Mouse (Mus musculus): ENCODE measurements around the gene Mad1l1. TPM values are rescaled to one million over a fixed set of nuclear protein-coding genes. Genes with fewer than 3 reads are reported as not detected.

Gene Mad1l1
- polyA plus RNA-seq, 1 experiment from 2014 or later, result 32.0 TPM

- Histone ChIP-seq H3K36me3 (ENCODE audit: control insufficient read depth, insufficient read depth, low read length) (no peaks in the 10 kb centered on the region), H3K4me2 (ENCODE audit: low read length) (no peak overlapping the region), H3K27ac (ENCODE audit: low read length) (no peak overlapping the region), H3K27me3 (ENCODE audit: control insufficient read depth, insufficient read depth, low read depth, low read length) (no peaks in the 10 kb centered on the region), H3K4me3 (ENCODE audit: low read depth, low read length) (no peak overlapping the region), H3K9ac (ENCODE audit: low read depth, low read length) (no peak overlapping the region), H3K4me1 (ENCODE audit: control insufficient read depth, insufficient read depth, low read length) (no peaks in the 10 kb centered on the region; the same call in 1 of the 2 replicates), H3K9me3 (replicated peaks; ENCODE audit: control insufficient read depth, low read length, poor library complexity, severe bottlenecking) (no peaks in the 10 kb centered on the region)
- 71% methylated on average over 3 of the region's 3 CpGs for WGBS
- ATAC-seq, result no peak
These were observed 100.2 kb downstream of the Mad1l1 start for GRCm38 (mm10) chr5:140221016-140221650.

DNA sequence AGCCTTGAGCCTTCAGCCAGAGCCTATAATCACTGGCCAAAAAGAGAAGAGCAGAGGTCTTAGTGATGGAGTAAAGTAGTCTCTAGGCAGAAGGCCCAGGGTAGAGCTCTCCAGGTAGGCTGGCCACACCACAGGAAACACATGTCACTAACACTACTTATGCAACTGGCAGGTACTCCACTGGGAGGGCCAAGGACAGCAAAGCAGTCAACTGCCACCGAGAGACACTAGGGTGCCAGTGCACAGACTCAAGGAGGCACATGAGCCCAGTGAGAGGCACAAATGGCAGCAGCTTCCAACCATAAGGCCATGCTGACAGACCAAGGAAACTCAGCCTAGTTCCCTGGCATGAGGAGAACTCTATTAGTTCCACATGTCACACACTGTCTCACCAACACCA lies 102.1 kb downstream of the Mad1l1 start:
- WGBS, result 87% methylated on average over 1 of the region's 1 CpGs
- H3K27ac ChIP-seq (ENCODE audit: low read length), result no peak overlapping the region
- no peaks in the 10 kb centered on the region for H3K36me3 ChIP-seq (ENCODE audit: control insufficient read depth, insufficient read depth, low read length)
- no peaks in the 10 kb centered on the region for H3K27me3 ChIP-seq (ENCODE audit: control insufficient read depth, insufficient read depth, low read depth, low read length)
- no peak for ATAC-seq
- no peaks in the 10 kb centered on the region; the same call in 1 of the 2 replicates for H3K4me1 ChIP-seq (ENCODE audit: control insufficient read depth, insufficient read depth, low read length)
- no peak overlapping the region for H3K9ac ChIP-seq (ENCODE audit: low read depth, low read length)
- H3K4me2 ChIP-seq (ENCODE audit: low read length), result no peak overlapping the region
- H3K4me3 ChIP-seq (ENCODE audit: low read depth, low read length), result no peak overlapping the region
- no peaks in the 10 kb centered on the region for H3K9me3 ChIP-seq (replicated peaks; ENCODE audit: control insufficient read depth, low read length, poor library complexity, severe bottlenecking)

DNA sequence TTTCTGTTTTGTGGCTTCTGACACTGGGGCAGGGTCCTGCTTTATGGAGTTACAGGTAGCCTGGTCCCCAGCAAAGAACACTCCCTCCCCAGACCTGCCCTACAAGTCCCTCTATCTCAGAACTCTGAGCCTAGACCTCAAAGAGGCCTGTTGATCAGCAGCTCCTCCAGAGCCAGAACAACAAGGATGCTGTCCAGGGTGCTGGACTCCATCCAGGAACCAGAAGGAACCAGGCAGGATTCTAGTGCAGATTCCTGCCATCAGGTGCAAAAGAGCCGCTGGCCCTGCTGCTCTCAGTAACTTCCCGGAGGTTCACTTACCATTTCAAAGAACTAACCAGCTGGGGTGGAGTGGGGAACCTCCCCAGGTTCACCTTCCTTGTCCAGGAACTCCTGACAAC lies 103.5 kb downstream of the Mad1l1 start:
- Histone ChIP-seq H3K4me2 (ENCODE audit: low read length) (no peak overlapping the region), H3K27me3 (ENCODE audit: control insufficient read depth, insufficient read depth, low read depth, low read length) (no peaks in the 10 kb centered on the region), H3K4me3 (ENCODE audit: low read depth, low read length) (no peak overlapping the region), H3K27ac (ENCODE audit: low read length) (no peak overlapping the region), H3K4me1 (ENCODE audit: control insufficient read depth, insufficient read depth, low read length) (no peaks in the 10 kb centered on the region; the same call in 1 of the 2 replicates), H3K9me3 (replicated peaks; ENCODE audit: control insufficient read depth, low read length, poor library complexity, severe bottlenecking) (no peaks in the 10 kb centered on the region), H3K36me3 (ENCODE audit: control insufficient read depth, insufficient read depth, low read length) (no peaks in the 10 kb centered on the region), H3K9ac (ENCODE audit: low read depth, low read length) (no peak overlapping the region)
- no peak for ATAC-seq
- 43% methylated on average over 2 of the region's 2 CpGs for WGBS

GRCm38 (mm10) chr5:140217083-140217482 lies 104.3 kb downstream of the Mad1l1 start:
- Histone ChIP-seq H3K4me2 (ENCODE audit: low read length) (no peak overlapping the region), H3K9ac (ENCODE audit: low read depth, low read length) (no peak overlapping the region), H3K4me3 (ENCODE audit: low read depth, low read length) (no peak overlapping the region), H3K27ac (ENCODE audit: low read length) (no peak overlapping the region), H3K4me1 (ENCODE audit: control insufficient read depth, insufficient read depth, low read length) (no peaks in the 10 kb centered on the region; the same call in 1 of the 2 replicates), H3K27me3 (ENCODE audit: control insufficient read depth, insufficient read depth, low read depth, low read length) (no peaks in the 10 kb centered on the region), H3K9me3 (replicated peaks; ENCODE audit: control insufficient read depth, low read length, poor library complexity, severe bottlenecking) (no peaks in the 10 kb centered on the region), H3K36me3 (ENCODE audit: control insufficient read depth, insufficient read depth, low read length) (no peaks in the 10 kb centered on the region)
- ATAC-seq, result no peak
- WGBS, result 60% methylated on average over 3 of the region's 3 CpGs

DNA sequence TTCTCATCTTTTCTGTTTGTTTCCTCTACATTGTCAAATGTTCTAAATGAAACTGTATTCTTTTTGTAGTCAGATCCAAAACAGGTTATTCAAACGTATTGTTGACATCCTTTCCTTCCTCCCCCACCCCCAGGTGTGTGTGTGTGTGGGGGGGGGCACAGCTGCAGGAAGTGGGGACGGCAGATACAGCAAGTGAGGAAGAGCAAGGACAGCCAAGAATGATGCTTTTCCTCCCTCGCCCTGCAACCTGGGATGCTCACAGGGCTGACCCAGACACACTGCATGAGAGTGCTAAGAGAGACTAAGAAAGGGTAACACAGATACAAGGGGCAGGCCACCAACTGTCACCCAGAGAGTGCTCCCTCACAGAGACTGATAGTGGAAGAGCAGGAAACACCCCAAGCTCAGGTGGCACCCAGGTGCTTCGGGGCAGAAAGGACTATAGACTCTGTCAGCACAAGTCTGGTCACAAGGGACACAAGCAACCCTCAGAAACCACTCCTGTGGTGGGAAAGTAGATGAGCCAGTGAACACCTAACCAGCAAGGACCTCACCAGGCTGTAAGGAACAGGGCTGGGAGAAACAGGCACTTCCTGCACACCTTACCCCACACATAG lies 105.8 kb downstream of the Mad1l1 start:
- Histone ChIP-seq H3K4me2 (ENCODE audit: low read length) (no peak overlapping the region), H3K4me1 (ENCODE audit: control insufficient read depth, insufficient read depth, low read length) (no peaks in the 10 kb centered on the region; the same call in 1 of the 2 replicates), H3K9ac (ENCODE audit: low read depth, low read length) (no peak overlapping the region), H3K36me3 (ENCODE audit: control insufficient read depth, insufficient read depth, low read length) (no peaks in the 10 kb centered on the region), H3K27me3 (ENCODE audit: control insufficient read depth, insufficient read depth, low read depth, low read length) (no peaks in the 10 kb centered on the region), H3K9me3 (replicated peaks; ENCODE audit: control insufficient read depth, low read length, poor library complexity, severe bottlenecking) (no peaks in the 10 kb centered on the region), H3K4me3 (ENCODE audit: low read depth, low read length) (no peak overlapping the region), H3K27ac (ENCODE audit: low read length) (no peak overlapping the region; the same call in 1 of the 2 replicates)
- WGBS, result 68% methylated on average over 4 of the region's 4 CpGs
- ATAC-seq, result no peak

- no peak overlapping the region for H3K9ac ChIP-seq (ENCODE audit: low read depth, low read length)
- no peaks in the 10 kb centered on the region for H3K9me3 ChIP-seq (replicated peaks; ENCODE audit: control insufficient read depth, low read length, poor library complexity, severe bottlenecking)
- H3K36me3 ChIP-seq (ENCODE audit: control insufficient read depth, insufficient read depth, low read length), result no peaks in the 10 kb centered on the region
- no peak for ATAC-seq
- no peaks in the 10 kb centered on the region for H3K27me3 ChIP-seq (ENCODE audit: control insufficient read depth, insufficient read depth, low read depth, low read length)
- peaks cover 7% of the 10 kb centered on the region for H3K4me1 ChIP-seq (ENCODE audit: control insufficient read depth, insufficient read depth, low read length)
- H3K27ac ChIP-seq (ENCODE audit: low read length), result no peak overlapping the region
- 89% methylated on average over 4 of the region's 4 CpGs for WGBS
- no peak overlapping the region for H3K4me2 ChIP-seq (ENCODE audit: low read length)
- H3K4me3 ChIP-seq (ENCODE audit: low read depth, low read length), result no peak overlapping the region
These were observed 108.4 kb downstream of the Mad1l1 start for GRCm38 (mm10) chr5:140213001-140213400.

DNA sequence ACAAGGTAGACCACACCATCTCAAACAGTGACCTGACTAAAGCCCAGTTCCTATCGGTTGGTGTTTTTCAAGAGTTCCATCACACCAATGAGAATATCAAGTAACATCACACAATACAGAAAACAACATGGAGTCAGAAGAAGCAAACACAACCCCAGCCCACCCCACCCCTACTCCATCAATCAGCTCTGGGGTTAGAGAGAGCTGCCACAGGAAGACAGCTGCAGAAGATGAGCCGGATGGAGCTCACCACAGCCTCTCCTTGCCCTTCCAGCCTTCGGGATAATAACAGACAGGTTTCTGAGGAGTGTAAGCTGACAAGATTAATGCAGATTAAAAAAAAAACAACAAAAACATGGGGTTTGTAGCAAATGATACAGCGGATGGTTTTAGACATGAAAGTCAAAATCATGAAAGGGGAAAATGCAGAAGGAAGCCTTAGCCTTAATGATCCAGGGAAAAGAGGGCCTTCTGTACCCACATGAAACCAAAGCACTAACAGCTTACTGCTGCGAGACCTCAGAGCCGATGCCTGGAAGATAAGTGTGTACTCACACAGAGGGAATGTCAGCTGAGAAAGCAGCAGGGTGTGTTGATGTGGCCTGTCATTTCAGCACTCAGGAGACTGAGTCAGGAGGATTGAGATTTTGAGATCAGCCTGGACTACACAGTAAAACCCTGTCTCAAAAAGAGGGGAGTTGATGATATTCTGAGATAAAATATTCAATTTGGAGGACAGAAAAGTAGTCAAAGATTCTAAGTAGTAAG lies 110.8 kb downstream of the Mad1l1 start:
- Histone ChIP-seq H3K4me3 (ENCODE audit: low read depth, low read length) (no peak overlapping the region), H3K4me2 (ENCODE audit: low read length) (no peak overlapping the region), H3K36me3 (ENCODE audit: control insufficient read depth, insufficient read depth, low read length) (no peaks in the 10 kb centered on the region), H3K9ac (ENCODE audit: low read depth, low read length) (no peak overlapping the region), H3K4me1 (ENCODE audit: control insufficient read depth, insufficient read depth, low read length) (peaks cover 7% of the 10 kb centered on the region), H3K9me3 (replicated peaks; ENCODE audit: control insufficient read depth, low read length, poor library complexity, severe bottlenecking) (no peaks in the 10 kb centered on the region), H3K27me3 (ENCODE audit: control insufficient read depth, insufficient read depth, low read depth, low read length) (no peaks in the 10 kb centered on the region), H3K27ac (ENCODE audit: low read length) (no peak overlapping the region)
- no peak for ATAC-seq
- 66% methylated on average over 6 of the region's 6 CpGs for WGBS

DNA sequence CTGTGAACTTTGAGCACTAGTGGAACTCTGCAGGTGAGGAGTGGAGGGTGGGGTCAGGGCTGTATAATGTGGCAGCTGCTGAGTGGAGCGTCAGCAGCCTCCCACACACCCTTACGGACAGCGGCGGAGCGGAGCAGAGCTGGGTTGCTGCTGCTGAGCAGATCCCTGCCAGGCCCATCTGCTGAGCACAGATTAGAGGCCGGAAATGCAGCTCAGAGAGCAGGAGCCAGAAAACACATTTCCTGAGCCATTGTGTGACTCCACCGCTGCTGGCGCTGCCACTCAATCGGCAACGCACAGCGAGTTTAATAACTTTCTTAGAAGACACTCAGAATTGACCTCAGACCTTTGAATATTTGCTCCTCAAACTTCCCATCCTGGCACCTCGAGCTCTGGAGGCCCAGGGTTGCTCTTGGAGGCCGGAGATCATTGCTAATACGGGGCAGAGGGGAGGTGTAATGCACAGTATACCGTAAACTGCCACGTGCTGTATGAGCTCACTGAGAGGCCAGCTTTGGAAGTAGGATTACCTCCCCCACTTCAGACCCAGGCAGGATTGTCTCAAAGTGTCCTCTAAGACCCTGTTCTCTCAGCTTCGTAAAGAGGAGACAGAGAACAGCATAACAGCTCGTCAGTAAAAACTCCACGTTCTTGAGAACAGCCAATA lies 112.5 kb downstream of the Mad1l1 start:
- Histone ChIP-seq H3K9me3 (replicated peaks; ENCODE audit: control insufficient read depth, low read length, poor library complexity, severe bottlenecking) (no peaks in the 10 kb centered on the region), H3K4me3 (ENCODE audit: low read depth, low read length) (no peak overlapping the region), H3K27ac (ENCODE audit: low read length) (peak overlapping the region; percentile 21; the same call in 1 of the 2 replicates), H3K4me1 (ENCODE audit: control insufficient read depth, insufficient read depth, low read length) (peaks cover 7% of the 10 kb centered on the region), H3K4me2 (ENCODE audit: low read length) (no peak overlapping the region; the same call in 1 of the 2 replicates), H3K36me3 (ENCODE audit: control insufficient read depth, insufficient read depth, low read length) (no peaks in the 10 kb centered on the region), H3K27me3 (ENCODE audit: control insufficient read depth, insufficient read depth, low read depth, low read length) (no peaks in the 10 kb centered on the region), H3K9ac (ENCODE audit: low read depth, low read length) (no peak overlapping the region)
- 19% methylated on average over 19 of the region's 19 CpGs for WGBS
- peak; percentile 65 for ATAC-seq

Measured in midbrain, embryonic 16.5 days (tissue).